ENCODE assay signal across 7 mouse cellular contexts in the genomic region with DNA sequence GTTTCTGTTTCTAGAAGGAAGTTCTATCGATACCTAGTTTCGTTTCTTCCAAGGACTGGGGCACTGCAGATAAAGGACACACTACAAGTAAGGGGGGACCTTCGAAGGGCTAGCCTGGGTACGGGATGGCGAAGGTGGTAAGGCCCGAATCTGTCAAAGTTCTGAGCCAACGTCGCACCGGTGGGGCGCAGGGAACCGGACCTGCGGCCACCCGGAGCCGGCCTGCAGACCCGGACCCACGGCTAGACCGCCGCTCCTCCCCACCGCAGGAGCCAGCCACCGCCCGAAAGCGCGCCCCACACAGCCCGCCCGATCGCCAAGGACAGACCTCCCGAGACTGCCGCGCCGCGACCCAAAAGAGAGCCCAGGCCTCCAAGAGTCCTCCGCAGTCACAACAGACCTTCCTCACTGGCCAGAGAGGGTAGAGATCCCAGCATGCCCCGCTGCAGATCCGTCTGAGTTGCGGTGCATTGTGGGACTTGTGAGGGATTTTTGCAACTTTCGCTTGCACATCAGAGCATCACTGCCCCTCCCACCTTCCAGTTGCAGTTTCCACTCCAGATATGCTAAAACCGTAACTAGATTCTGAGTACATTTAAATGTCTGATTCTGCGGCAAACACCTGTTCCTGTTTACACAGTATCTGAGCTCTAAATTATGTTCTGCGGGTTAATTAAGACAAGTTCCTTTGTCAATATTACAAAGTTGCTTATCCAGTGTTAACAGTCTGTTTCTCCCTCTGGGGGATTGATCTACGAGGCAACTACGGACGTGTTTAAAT. TPM values are rescaled to one million over a fixed set of nuclear protein-coding genes. Genes with fewer than 3 reads are reported as not detected.
DNase-seq lines count a peak whose midpoint lies in the region; ATAC-seq lines count a peak whose summit lies in the region.

Gene Zup1 (minus strand): TSS at position 467 of the 781 bp plus-strand sequence.

- WGBS in intestine, embryonic 15.5 days = 2% methylated on average over 42 of the region's 42 CpGs
- 5% methylated on average over 42 of the region's 42 CpGs for WGBS in midbrain, embryonic 10.5 days

- H3K9me3 ChIP-seq in intestine, embryonic 15.5 days = no peaks in the 10 kb centered on the region
- no peaks in the 10 kb centered on the region for H3K9me3 ChIP-seq in midbrain, embryonic 10.5 days (replicated peaks)

- peak within 1 kb of the TSS; percentile 92 for H3K9ac ChIP-seq in intestine, embryonic 15.5 days

- H3K27me3 ChIP-seq in intestine, embryonic 15.5 days (replicated peaks) = no peaks in the 10 kb centered on the region
- H3K27me3 ChIP-seq in midbrain, embryonic 10.5 days (ENCODE audit: low read depth, poor library complexity, severe bottlenecking) = no peaks in the 10 kb centered on the region

- ATAC-seq in intestine, embryonic 15.5 days = peak; percentile 98

- peak within 1 kb of the TSS; percentile 51 for H3K4me2 ChIP-seq in intestine, embryonic 15.5 days (replicated peaks)

- DNase-seq in adrenal gland, adult 2 months = peak; percentile 92
- peak; percentile 71 for DNase-seq in embryo, embryonic 11.5 days (ENCODE audit: low read depth, low spot score)
- peak; percentile 57 to 72 for DNase-seq in gastrocnemius, postnatal 36 days
- DNase-seq in left cerebral cortex, postnatal 25 days (ENCODE audit: low spot score in 2 of 2) = peak; percentile 83 to 93
- peak; percentile 85 for DNase-seq in midbrain, embryonic 10.5 days (ENCODE audit: low spot score)
- peak; percentile 72 for DNase-seq in right cerebral cortex, postnatal 4 days

- H3K4me1 ChIP-seq in intestine, embryonic 15.5 days (replicated peaks) = no peaks in the 10 kb centered on the region
- H3K4me1 ChIP-seq in midbrain, embryonic 10.5 days = peaks cover 17% of the 10 kb centered on the region

- intact Hi-C loops in gastrocnemius, postnatal 36 days (cut with DNase I) = no loop called here
- intact Hi-C loops in left cerebral cortex, postnatal 25 days (cut with DNase I) = no loop called here

- H3K27ac ChIP-seq in intestine, embryonic 15.5 days = peak within 1 kb of the TSS; percentile 81
- H3K27ac ChIP-seq in midbrain, embryonic 10.5 days (replicated peaks) = peak within 1 kb of the TSS; percentile 95

- H3K4me3 ChIP-seq in intestine, embryonic 15.5 days (replicated peaks) = peak within 1 kb of the TSS; percentile 86
- H3K4me3 ChIP-seq in midbrain, embryonic 10.5 days = peak within 1 kb of the TSS; percentile 87

- H3K36me3 ChIP-seq in intestine, embryonic 15.5 days = no peaks in the 10 kb centered on the region
- H3K36me3 ChIP-seq in midbrain, embryonic 10.5 days = peaks cover 22% of the 10 kb centered on the region

RNA-seq across cellular contexts. Expression of gene Zup1, which starts in this region (rescaled TPM):
- 10 to 100 TPM; 16.4 to 18.3 TPM for total RNA-seq in adrenal gland, adult 2 months (2021)
- 1.6 and 2.2 TPM in 2 replicates for polyA plus RNA-seq in adrenal gland, adult 2 months (2012; rRNA removed)
- total RNA-seq in gastrocnemius, postnatal 36 days (2021) = 1 to 10 TPM; 4.1 to 6.8 TPM
- polyA plus RNA-seq in intestine, embryonic 15.5 days (2015; fragmentation: Nextera tagmentation; extraction: Ambion mirVana) = 16.6 and 16.8 TPM in 2 replicates
- 10 to 100 TPM; 14.9 to 18.5 TPM for total RNA-seq in left cerebral cortex, postnatal 25 days (2021)
- 21.1 and 25.0 TPM in 2 replicates for polyA plus RNA-seq in midbrain, embryonic 10.5 days (2016; fragmentation: Nextera tagmentation; extraction: Ambion mirVana)

Comparison
In these comparisons a context has a peak if more than half of its experiments do, and no peak if none do; other contexts are left out.
1. Peak in every context shown above with its lines: DNase-seq, ATAC-seq, H3K4me3 ChIP-seq and H3K27ac ChIP-seq.